Mouse (Mus musculus) ES-Bruce4 (cell line): ENCODE results near the gene Trcg1. TPM values are rescaled to one million over a fixed set of nuclear protein-coding genes. Genes with fewer than 3 reads are reported as not detected.

Experiments
- H3K27ac ChIP-seq: 2 replicates; pipeline ENCODE4 v1.5.1; 2012; ENCODE audit warnings: low read length, inconsistent platforms; ENCODE audit not compliant: insufficient read depth
- H3K27me3 ChIP-seq: 2 replicates; pipeline ENCODE4 v1.6.1; 2012; ENCODE audit warnings: mild to moderate bottlenecking, low read length, inconsistent platforms; ENCODE audit not compliant: control insufficient read depth, poor library complexity, insufficient read depth, severe bottlenecking
- H3K36me3 ChIP-seq: 2 replicates; pipeline ENCODE4 v1.6.1; 2012; ENCODE audit warnings: inconsistent platforms, mild to moderate bottlenecking, low read length, moderate library complexity; ENCODE audit not compliant: control insufficient read depth, poor library complexity, insufficient read depth, severe bottlenecking
- H3K4me1 ChIP-seq: one replicate; pipeline ENCODE4 v1.8.1; 2011; ENCODE audit warnings: low read length; ENCODE audit not compliant: control insufficient read depth, insufficient read depth
- H3K4me3 ChIP-seq: 2 replicates; pipeline ENCODE4 v1.5.1; 2011; ENCODE audit warnings: low read depth, mild to moderate bottlenecking, low read length
- H3K9ac ChIP-seq: 2 replicates; pipeline ENCODE4 v1.6.1; 2012; ENCODE audit warnings: low read depth, mild to moderate bottlenecking, inconsistent platforms; ENCODE audit not compliant: poor library complexity, severe bottlenecking
- H3K9me3 ChIP-seq: replicated peaks from 2 replicates; pipeline ENCODE4 v1.6.1; 2012; ENCODE audit warnings: mild to moderate bottlenecking, low read length, inconsistent platforms; ENCODE audit not compliant: control insufficient read depth, poor library complexity, insufficient read depth, severe bottlenecking
- CTCF ChIP-seq: IDR thresholded peaks from one replicate; pipeline ENCODE4 v1.8.1; 2011; ENCODE audit warnings: low read depth, low read length
- EP300 ChIP-seq: IDR thresholded peaks from 2 replicates; pipeline ENCODE4 v1.6.1; 2011; ENCODE audit warnings: low read depth, low read length; ENCODE audit not compliant: insufficient read depth
- POLR2A ChIP-seq: IDR thresholded peaks from one replicate; pipeline ENCODE4 v1.8.1; 2011; ENCODE audit warnings: low read length; ENCODE audit not compliant: insufficient read depth
- polyA plus RNA-seq: library from polyadenylated mRNA; stranded (reverse); fragments of >200 nt; gene quantifications from 2 replicates; pipeline ENCODE4 v1.2.4, GENCODE M21; 2011; ENCODE audit warnings: low read depth; ENCODE audit not compliant: missing spikeins, insufficient read depth, insufficient read length

The Trcg1 gene
- polyA plus RNA-seq, 1 experiment: not detected

DNA sequence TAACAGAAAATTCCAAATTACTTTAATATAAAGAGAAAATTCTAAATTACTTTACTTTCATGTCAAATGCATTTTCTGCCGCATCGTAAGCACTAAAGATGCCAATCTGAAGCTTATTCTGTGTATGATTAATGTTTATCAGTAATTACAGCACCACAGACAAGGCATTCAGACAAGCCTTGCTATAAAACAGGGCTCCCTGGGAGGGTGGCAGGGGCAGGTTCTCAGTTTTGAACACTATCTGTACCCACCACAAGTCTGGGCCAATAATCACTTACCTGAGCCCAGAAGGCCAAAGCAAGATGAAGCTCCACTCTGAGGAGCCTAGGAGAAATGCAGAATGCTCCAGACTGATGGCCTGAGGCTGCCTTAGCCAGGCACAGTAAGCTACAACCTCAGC lies 61.6 kb downstream of the Trcg1 start:
- TF ChIP-seq EP300 (no peak), POLR2A (no peak), CTCF (no peak)
- Histone ChIP-seq H3K27ac (no peak overlapping the region), H3K9me3 (no peaks in the 10 kb centered on the region), H3K4me1 (no peaks in the 10 kb centered on the region), H3K27me3 (no peaks in the 10 kb centered on the region), H3K9ac (no peak overlapping the region), H3K4me3 (no peak overlapping the region), H3K36me3 (no peaks in the 10 kb centered on the region)

Other genes starting within 250 kb of the Trcg1 start
- gene Ptpn9, start 241.6 kb upstream of the Trcg1 start, polyA plus RNA-seq: 13.7 and 14.8 TPM in 2 replicates
- 141 and 151 TPM in 2 replicates for gene Sin3a, start 164.5 kb upstream of the Trcg1 start, polyA plus RNA-seq
- 79.9 and 86.8 TPM in 2 replicates for gene Man2c1, start 105.9 kb upstream of the Trcg1 start, polyA plus RNA-seq
- gene Neil1, start 88.3 kb upstream of the Trcg1 start, polyA plus RNA-seq: 7.9 and 10.4 TPM in 2 replicates
- 56.8 and 64.1 TPM in 2 replicates for gene Commd4, start 78.2 kb upstream of the Trcg1 start, polyA plus RNA-seq
- gene 1700017B05Rik, start 26.1 kb downstream of the Trcg1 start, polyA plus RNA-seq: 45.4 and 48.0 TPM in 2 replicates
- 35.6 and 39.8 TPM in 2 replicates for gene Ppcdc, start 203.6 kb downstream of the Trcg1 start, polyA plus RNA-seq
- 31.1 and 32.1 TPM in 2 replicates for gene Scamp5, start 231.5 kb downstream of the Trcg1 start, polyA plus RNA-seq